Mouse (Mus musculus) G1E (cell line): ENCODE measurements around the gene Acod1. TPM values are rescaled to one million over a fixed set of nuclear protein-coding genes. Genes with fewer than 3 reads are reported as not detected.
A peak's percentile ranks its signal among the peaks of the same experiment; 100 is the strongest.

Source experiments
- ATAC-seq: 2 replicates; pipeline ENCODE4 v1.8.0; 2016; ENCODE audit warnings: mild to moderate bottlenecking; ENCODE audit not compliant: insufficient number of reproducible peaks, poor library complexity, low FRiP score, severe bottlenecking; ENCODE audit errors: extremely low read depth
- DNase-seq: peaks from one replicate; pipeline ENCODE4 v3.0.0; 2012; ENCODE audit warnings: low spot score
- H3K27me3 ChIP-seq: 2 replicates; pipeline ENCODE4 v1.6.1; 2012; ENCODE audit warnings: mild to moderate bottlenecking, low read length, inconsistent platforms; ENCODE audit not compliant: insufficient read depth
- H3K36me3 ChIP-seq: replicated peaks from 2 replicates; pipeline ENCODE3; 2012; ENCODE audit warnings: mild to moderate bottlenecking, inconsistent platforms
- H3K4me1 ChIP-seq: 2 replicates; pipeline ENCODE4 v1.6.1; 2012; ENCODE audit warnings: low read depth, low read length, inconsistent platforms, mixed read lengths; ENCODE audit not compliant: insufficient read depth
- H3K4me3 ChIP-seq: 2 replicates; pipeline ENCODE4 v1.5.1; 2012; ENCODE audit warnings: low read depth, mild to moderate bottlenecking, inconsistent platforms, low read length, moderate library complexity, mixed read lengths
- H3K9me3 ChIP-seq: replicated peaks from 2 replicates; pipeline ENCODE4 v1.6.1; 2012; ENCODE audit warnings: inconsistent platforms
- CTCF ChIP-seq: IDR thresholded peaks from 2 replicates; pipeline ENCODE4 v1.5.1; 2012; ENCODE audit warnings: low read depth, low read length, inconsistent platforms, mixed read lengths
- GATA1 ChIP-seq: IDR thresholded peaks from 2 replicates; pipeline ENCODE4 v1.6.1; 2012; ENCODE audit warnings: borderline replicate concordance, low read length, inconsistent platforms, mixed read lengths
- GATA2 ChIP-seq: IDR thresholded peaks from 2 replicates; pipeline ENCODE4 v1.6.1; 2012; ENCODE audit warnings: low read depth, low read length, inconsistent platforms, borderline replicate concordance
- POLR2AphosphoS5 ChIP-seq: IDR thresholded peaks from 2 replicates; pipeline ENCODE4 v1.6.1; 2012; ENCODE audit warnings: low read depth, low read length, inconsistent platforms; ENCODE audit not compliant: insufficient replicate concordance
- TAL1 ChIP-seq: conservative IDR thresholded peaks from 2 replicates; pipeline ENCODE4 v1.6.1; 2012; ENCODE audit warnings: low read depth, low read length, inconsistent platforms, mixed read lengths
- polyA plus RNA-seq: library from polyadenylated mRNA; stranded (reverse); fragments of >175 nt; gene quantifications from 2 replicates; pipeline ENCODE4 v1.2.3, GENCODE M21; 2012
- total RNA-seq, 2 experiments: library from RNA; stranded (forward) in 1 of 2; stranded (reverse) in 1 of 2; fragments of 200-1000 nt in 1 of 2; fragments of >200 nt in 1 of 2; fragmentation: Nextera tagmentation in 1 of 2; gene quantifications; 2 replicates each; pipeline ENCODE4 v1.2.3; 2014 to 2017

The Acod1 gene
- total and polyA plus RNA-seq, 3 experiments = 0.38 TPM; not detected in 2

DNA sequence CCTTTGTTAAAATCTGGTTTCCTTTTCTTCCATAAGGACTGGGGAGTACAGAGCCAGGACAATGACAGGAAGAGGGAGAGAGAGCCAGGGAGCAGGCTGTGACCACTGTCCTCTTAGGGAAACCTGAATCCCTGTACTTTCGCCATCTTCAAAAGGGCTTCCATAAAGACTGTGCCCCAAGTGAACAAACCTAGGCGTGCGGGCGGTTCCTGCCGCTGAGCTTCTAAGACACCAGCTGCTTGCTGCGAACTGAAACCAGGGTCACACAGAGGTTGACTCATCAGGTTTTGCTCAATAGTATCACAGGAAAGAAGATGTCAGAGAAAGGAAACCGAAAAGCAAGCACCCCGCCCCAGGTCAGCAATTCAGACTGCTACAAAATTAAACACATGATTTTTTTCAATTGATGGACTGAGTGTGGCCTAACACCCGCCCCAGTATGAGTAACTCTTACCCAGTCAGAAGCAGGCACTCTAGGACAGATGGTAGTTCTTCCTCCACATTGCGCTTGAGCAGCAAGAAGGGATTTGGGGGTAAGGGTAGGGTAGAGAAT, 13.4 kb upstream of the Acod1 start:
- Histone ChIP-seq H3K36me3 (no peaks in the 10 kb centered on the region), H3K27me3 (no peaks in the 10 kb centered on the region), H3K4me3 (no peak overlapping the region), H3K9me3 (no peaks in the 10 kb centered on the region), H3K4me1 (no peaks in the 10 kb centered on the region)
- TF ChIP-seq GATA1 (no peak), CTCF (no peak)
- no peak for ATAC-seq
- no peak for DNase-seq

DNA sequence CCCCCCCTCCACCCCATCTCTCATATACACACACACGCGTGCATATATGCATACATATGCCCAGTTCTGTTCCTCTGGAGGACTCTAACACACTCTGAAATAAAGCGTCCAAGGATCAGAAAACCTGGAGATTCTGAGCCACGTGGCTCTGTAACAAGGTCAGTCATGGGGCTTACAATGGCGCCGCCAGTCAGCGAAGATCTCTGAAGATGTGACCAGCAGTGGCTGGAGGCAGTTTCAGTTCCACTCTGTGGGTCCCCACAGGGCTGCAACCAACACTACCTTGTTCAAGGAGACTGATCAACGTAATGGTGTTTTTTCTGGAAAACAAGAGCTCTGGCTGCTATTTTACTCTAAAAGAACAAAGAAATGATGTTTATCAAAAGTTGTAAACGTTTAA, 12.7 kb upstream of the Acod1 start:
- no peak for ATAC-seq
- TF ChIP-seq TAL1 (no peak), POLR2AphosphoS5 (no peak), GATA1 (no peak), CTCF (no peak), GATA2 (no peak)
- Histone ChIP-seq H3K27me3 (no peaks in the 10 kb centered on the region), H3K4me3 (no peak overlapping the region), H3K9me3 (no peaks in the 10 kb centered on the region), H3K36me3 (no peaks in the 10 kb centered on the region), H3K4me1 (no peaks in the 10 kb centered on the region)
- DNase-seq = no peak

DNA sequence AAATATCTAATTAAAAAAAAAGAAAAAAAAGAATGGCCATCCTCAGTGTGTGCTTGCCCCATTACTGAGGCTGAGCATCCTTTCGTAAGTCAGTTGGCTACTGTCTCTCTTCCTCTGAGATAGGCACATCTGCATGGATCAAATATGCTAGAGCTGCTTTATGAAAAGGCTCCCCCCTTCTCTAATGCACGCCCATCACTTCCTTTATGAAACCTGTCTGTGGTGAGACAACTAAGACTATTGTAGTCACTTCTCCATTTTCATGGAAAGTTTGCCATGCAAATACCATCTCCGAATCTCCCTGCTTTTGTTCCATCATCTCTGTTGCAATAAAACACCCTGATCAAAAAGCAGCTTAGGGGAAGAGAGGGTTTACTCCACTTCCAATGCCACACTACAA, 9.8 kb upstream of the Acod1 start:
- no peak for TF ChIP-seq GATA2
- TF ChIP-seq CTCF = no peak
- no peak for TF ChIP-seq TAL1
- TF ChIP-seq POLR2AphosphoS5 = no peak
- TF ChIP-seq GATA1 = no peak
- Histone ChIP-seq H3K9me3 (no peaks in the 10 kb centered on the region), H3K36me3 (no peaks in the 10 kb centered on the region), H3K4me3 (no peak overlapping the region), H3K4me1 (no peaks in the 10 kb centered on the region), H3K27me3 (no peaks in the 10 kb centered on the region)
- no peak for DNase-seq
- ATAC-seq = no peak

DNA sequence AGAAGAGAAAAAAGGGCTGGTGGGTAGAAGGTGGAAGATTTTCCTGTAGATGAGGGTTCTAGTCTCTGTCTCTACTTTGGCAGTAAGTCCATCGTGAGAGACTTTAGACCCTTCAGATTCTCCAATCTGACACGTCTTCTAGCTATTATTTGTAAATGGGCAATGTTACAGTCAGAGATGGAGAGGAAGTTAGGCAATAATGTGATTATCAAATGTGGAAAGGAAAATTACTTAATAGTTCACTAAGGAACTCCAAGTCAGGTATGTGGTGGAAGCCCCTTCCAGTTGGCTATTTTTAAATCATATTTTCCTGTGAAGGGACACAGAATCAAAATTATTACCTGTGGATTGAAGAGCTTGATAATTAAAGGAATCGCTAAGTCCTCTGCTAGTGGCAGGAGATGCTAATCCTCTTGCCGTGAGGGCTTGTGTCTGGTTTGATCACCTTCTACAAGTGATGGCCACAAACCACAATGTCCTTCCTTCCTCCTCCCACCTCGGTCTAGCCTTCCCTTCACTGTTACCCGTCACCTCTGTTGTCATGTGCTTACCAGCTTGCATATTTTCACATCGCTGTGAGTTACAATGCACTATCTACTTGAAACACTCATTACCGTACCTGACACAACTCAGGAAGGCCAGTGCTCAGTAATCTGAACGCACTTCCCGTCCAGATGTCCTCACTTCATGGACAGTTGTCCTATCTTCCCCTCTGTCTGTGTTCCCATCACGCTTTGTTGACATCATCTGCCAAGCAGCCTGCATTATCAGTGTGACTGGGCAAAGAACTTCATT, 1.7 kb downstream of the Acod1 start:
- TF ChIP-seq CTCF (no peak), POLR2AphosphoS5 (no peak)
- ATAC-seq (no peak), DNase-seq (no peak)
- H3K36me3 ChIP-seq = no peaks in the 10 kb centered on the region
- H3K4me3 ChIP-seq = no peak overlapping the region
- no peaks in the 10 kb centered on the region for H3K4me1 ChIP-seq
- no peaks in the 10 kb centered on the region for H3K9me3 ChIP-seq
- H3K27me3 ChIP-seq = 0 out of 2 replicates have a peak, but pooled peaks cover 2% of the 10 kb centered on the region

DNA sequence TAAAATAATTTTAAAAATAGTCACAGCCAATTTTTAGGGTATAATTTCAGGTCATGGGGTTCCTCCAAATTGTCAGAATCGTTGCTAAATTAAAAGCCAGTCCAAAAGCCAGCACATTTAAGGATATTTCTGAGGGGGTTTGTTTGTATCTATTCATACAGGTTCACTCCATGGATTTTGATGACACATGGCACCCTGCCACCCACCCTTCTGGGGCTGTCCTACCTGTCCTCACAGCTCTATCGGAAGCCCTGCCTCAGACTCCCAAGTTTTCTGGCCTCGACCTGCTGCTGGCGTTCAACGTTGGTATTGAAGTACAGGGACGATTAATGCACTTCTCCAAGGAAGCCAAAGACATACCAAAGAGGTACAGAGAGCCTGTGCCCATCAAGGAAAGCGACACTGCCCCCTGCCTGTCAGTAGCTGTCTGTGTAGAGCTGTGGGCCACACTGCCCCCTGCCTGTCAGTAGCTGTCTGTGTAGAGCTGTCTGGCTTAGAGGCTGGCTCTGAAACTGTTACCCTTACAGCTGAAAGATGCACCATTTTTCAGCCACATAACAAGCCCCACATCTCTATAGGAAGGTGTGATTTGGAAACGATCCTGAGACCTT, 4.5 kb downstream of the Acod1 start:
- Histone ChIP-seq H3K9me3 (no peaks in the 10 kb centered on the region), H3K4me1 (no peaks in the 10 kb centered on the region), H3K27me3 (peaks cover 2% of the 10 kb centered on the region; the same call in 1 of the 2 replicates), H3K36me3 (no peaks in the 10 kb centered on the region), H3K4me3 (no peak overlapping the region)
- peak; percentile 97 for TF ChIP-seq CTCF
- no peak for TF ChIP-seq GATA2
- DNase-seq (peak; percentile 21), ATAC-seq (peak; percentile 88)

DNA sequence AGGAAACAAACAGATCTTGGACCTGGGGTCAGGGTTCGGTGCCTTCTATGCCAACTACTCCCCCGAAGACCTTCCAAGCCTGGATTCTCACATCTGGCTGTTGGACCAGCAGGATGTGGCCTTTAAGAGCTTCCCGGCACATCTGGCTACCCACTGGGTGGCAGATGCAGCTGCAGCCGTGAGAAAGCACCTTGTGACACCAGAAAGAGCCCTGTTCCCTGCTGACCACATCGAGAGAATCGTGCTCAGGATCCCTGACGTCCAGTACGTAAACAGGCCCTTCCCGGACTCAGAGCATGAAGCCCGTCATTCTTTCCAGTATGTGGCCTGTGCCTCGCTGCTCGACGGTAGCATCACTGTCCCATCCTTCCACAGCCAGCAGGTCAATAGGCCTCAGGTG, 8.0 kb downstream of the Acod1 start:
- ATAC-seq = no peak
- no peaks in the 10 kb centered on the region for H3K36me3 ChIP-seq

DNA sequence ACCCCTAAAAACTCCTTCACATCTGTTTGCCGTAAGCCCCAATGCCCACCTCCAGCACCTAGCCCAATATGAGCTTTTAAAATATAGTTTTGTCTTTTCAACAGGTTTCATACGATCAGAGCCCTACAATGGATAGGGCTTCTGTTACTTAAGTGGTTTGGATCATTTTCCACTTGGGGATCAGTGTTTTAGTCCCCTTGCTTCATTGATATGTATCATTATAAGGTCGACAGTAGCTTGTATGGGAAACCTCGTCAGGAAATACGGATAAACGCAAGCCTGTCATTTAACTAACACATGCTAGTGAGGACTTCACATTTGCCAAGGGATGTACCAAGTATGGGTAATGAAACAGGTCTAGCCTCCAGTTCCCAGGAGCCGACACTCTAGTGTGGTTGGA, 9.8 kb downstream of the Acod1 start:
- H3K9me3 ChIP-seq = peaks cover 2% of the 10 kb centered on the region; the same call in 1 of the 2 replicates
- no peaks in the 10 kb centered on the region; the same call in 1 of the 2 replicates for H3K4me1 ChIP-seq
- H3K27me3 ChIP-seq = peaks cover 4% of the 10 kb centered on the region
- no peaks in the 10 kb centered on the region for H3K36me3 ChIP-seq
- ATAC-seq = no peak
- no peak for TF ChIP-seq GATA1
- no peak for TF ChIP-seq POLR2AphosphoS5
- no peak for TF ChIP-seq TAL1
- TF ChIP-seq CTCF = no peak
- TF ChIP-seq GATA2 = no peak
- no peak overlapping the region for H3K4me3 ChIP-seq
- no peak for DNase-seq

More for the DNA sequence above, 8.0 kb downstream of the Acod1 start:
- H3K9me3 ChIP-seq = no peaks in the 10 kb centered on the region
- TF ChIP-seq GATA2 = no peak
- no peak for TF ChIP-seq POLR2AphosphoS5
- no peak overlapping the region for H3K4me3 ChIP-seq
- H3K27me3 ChIP-seq = peaks cover 4% of the 10 kb centered on the region
- H3K4me1 ChIP-seq = no peaks in the 10 kb centered on the region; the same call in 1 of the 2 replicates
- DNase-seq = no peak
